Mouse (Mus musculus) embryonic facial prominence, embryonic 11.5 days (tissue): ENCODE data around the gene Cyyr1. TPM values are rescaled to one million over a fixed set of nuclear protein-coding genes. Genes with fewer than 3 reads are reported as not detected.
A peak's percentile ranks its signal among the peaks of the same experiment; 100 is the strongest.

Source experiments
- ATAC-seq: fragments of 200-750 bp; cut with Nextera tagmentation; replicated peaks from 2 replicates; pipeline ENCODE4 v1.8.0; 2017; ENCODE audit warnings: low read depth; ENCODE audit not compliant: insufficient number of reproducible peaks, low FRiP score, low TSS enrichment
- DNase-seq: peaks from one replicate; pipeline ENCODE4 v3.0.0-alpha.2; 2015; ENCODE audit warnings: low spot score
- H3K27ac ChIP-seq: fragments of 300-500 bp; sonication (generic); replicated peaks from 2 replicates; pipeline ENCODE4 v1.5.1; 2014; ENCODE audit warnings: mild to moderate bottlenecking, low read depth, low read length, control low read depth
- H3K27me3 ChIP-seq: fragments of 300-500 bp; sonication (generic); 2 replicates; pipeline ENCODE4 v1.6.1; 2014; ENCODE audit warnings: mild to moderate bottlenecking, low read length, moderate library complexity, mixed read lengths; ENCODE audit not compliant: control insufficient read depth, insufficient read depth
- H3K36me3 ChIP-seq: fragments of 300-500 bp; sonication (generic); replicated peaks from 2 replicates; pipeline ENCODE4 v1.6.1; 2014; ENCODE audit warnings: low read depth, mild to moderate bottlenecking, low read length, moderate library complexity, mixed read lengths; ENCODE audit not compliant: control insufficient read depth, insufficient read depth
- H3K4me1 ChIP-seq: fragments of 300-500 bp; sonication (generic); 2 replicates; pipeline ENCODE4 v1.6.1; 2014; ENCODE audit warnings: low read length, mixed read lengths; ENCODE audit not compliant: control insufficient read depth, insufficient read depth
- H3K4me2 ChIP-seq: fragments of 300-500 bp; sonication (generic); 2 replicates; pipeline ENCODE4 v1.6.1; 2014; ENCODE audit warnings: low read depth, mild to moderate bottlenecking, control low read depth, low read length, moderate library complexity
- H3K4me3 ChIP-seq: fragments of 300-500 bp; sonication (generic); 2 replicates; pipeline ENCODE4 v1.5.1; 2014; ENCODE audit warnings: low read depth, low read length, control low read depth
- H3K9ac ChIP-seq: fragments of 300-500 bp; sonication (generic); replicated peaks from 2 replicates; pipeline ENCODE4 v1.6.1; 2014; ENCODE audit warnings: mild to moderate bottlenecking, control low read depth, low read length
- H3K9me3 ChIP-seq: fragments of 300-500 bp; sonication (generic); replicated peaks from 2 replicates; pipeline ENCODE4 v1.6.1; 2016; ENCODE audit warnings: mild to moderate bottlenecking, low read length, inconsistent platforms, mixed read lengths; ENCODE audit not compliant: control insufficient read depth
- WGBS: fragments of 180-500 bp; shearing (Covaris S2); extraction: QIAGEN DNeasy Blood & Tissue Kit; methylation state at CpG from one replicate; pipeline ENCODE4 v1.1.7; 2014; 5-methylcytosine and 5-hydroxymethylcytosine counted together
- polyA plus RNA-seq: library from polyadenylated mRNA; unstranded; fragments of >200 nt; fragmentation: Nextera tagmentation; extraction: Ambion mirVana; gene quantifications from 2 replicates; pipeline ENCODE4 v1.2.1, GENCODE M21; 2014

Cyyr1 gene
- polyA plus RNA-seq, 1 experiment from 2014 or later = 2.5 TPM

DNA sequence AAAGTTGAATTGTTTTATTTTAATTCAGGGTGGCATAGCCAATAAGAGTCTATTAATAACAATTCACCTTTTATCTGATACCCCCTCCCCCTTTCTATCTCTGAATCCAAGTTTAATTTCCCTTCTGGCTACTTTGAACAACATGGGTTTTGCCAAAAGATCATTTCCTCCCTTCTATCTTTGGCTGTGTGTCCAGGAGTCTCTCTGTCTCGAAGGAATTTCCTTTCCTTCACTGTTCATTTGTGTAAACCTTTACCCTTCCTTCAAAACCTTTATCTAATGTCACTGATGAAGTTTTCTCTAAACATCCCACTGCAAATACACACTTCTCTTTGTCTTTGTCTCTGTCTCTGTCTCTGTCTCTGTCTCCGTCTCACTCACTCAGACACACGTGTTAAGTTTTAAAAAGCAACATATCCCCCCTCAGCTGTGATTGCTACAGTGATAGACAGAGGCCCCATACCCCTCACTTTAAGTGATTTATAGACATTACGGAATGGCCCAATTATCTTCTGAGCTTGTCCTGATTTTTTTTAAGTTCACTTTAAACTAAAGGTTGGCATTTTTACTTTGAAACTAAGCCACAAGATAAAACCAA, 11.4 kb downstream of the Cyyr1 start:
- Histone ChIP-seq H3K9ac (no peak overlapping the region), H3K4me1 (no peaks in the 10 kb centered on the region), H3K27me3 (no peaks in the 10 kb centered on the region), H3K4me2 (no peak overlapping the region), H3K9me3 (no peaks in the 10 kb centered on the region), H3K36me3 (no peaks in the 10 kb centered on the region), H3K27ac (no peak overlapping the region), H3K4me3 (no peak overlapping the region)
- ATAC-seq (no peak), DNase-seq (no peak)
- WGBS = 70% methylated on average over 4 of the region's 4 CpGs

DNA sequence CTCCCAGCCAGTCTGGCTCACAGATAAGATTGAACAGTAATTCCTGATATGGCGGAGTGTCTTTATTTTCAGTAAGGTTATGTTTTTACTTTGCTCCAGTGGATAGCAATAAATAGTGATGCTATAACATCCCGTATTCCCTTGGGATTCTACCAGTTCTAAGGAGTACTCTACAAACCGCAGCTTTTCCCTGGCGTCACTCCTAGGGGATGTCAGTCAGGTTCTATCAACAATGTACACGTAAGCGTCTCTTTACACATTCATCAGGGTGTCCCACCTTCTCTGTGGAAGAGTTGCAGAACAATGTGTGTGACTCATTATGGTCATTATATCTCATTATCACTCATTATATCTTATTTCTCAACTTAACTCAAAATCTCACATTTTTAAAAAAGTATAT, 12.2 kb downstream of the Cyyr1 start:
- no peak for DNase-seq
- Histone ChIP-seq H3K36me3 (no peaks in the 10 kb centered on the region), H3K4me3 (no peak overlapping the region), H3K9ac (no peak overlapping the region), H3K27ac (no peak overlapping the region), H3K9me3 (no peaks in the 10 kb centered on the region), H3K4me2 (no peak overlapping the region), H3K4me1 (no peaks in the 10 kb centered on the region), H3K27me3 (no peaks in the 10 kb centered on the region)
- no peak for ATAC-seq
- 90% methylated on average over 6 of the region's 6 CpGs for WGBS

GRCm38 (mm10) chr16:85538367-85538766, 14.8 kb downstream of the Cyyr1 start:
- ATAC-seq (no peak), DNase-seq (no peak)
- Histone ChIP-seq H3K27me3 (no peaks in the 10 kb centered on the region), H3K4me3 (no peak overlapping the region), H3K27ac (no peak overlapping the region), H3K4me1 (no peaks in the 10 kb centered on the region), H3K9ac (no peak overlapping the region), H3K9me3 (no peaks in the 10 kb centered on the region), H3K4me2 (no peak overlapping the region), H3K36me3 (no peaks in the 10 kb centered on the region)
- 65% methylated on average over 5 of the region's 5 CpGs for WGBS

DNA sequence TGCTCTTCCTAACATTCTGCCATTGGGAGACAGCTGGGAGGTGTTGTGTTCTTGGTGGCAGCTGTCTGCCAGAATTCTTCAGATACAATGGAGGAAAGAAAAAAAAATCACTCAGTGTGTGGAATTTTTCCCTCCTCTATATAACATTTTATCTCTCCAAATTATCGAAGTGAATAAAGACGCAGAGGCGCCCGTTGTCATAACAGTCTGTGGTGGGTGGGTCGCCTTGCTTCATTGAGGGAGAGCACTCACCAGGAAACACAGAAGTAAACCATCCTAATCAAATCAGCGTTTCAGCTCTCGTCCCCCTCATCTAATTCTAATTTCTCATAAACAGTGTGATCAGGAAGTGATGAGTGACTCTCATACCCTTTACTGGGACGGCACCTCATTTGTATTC, 17.1 kb downstream of the Cyyr1 start:
- Histone ChIP-seq H3K4me1 (no peaks in the 10 kb centered on the region), H3K27me3 (no peaks in the 10 kb centered on the region), H3K4me3 (no peak overlapping the region), H3K36me3 (no peaks in the 10 kb centered on the region), H3K9ac (no peak overlapping the region), H3K9me3 (no peaks in the 10 kb centered on the region), H3K27ac (no peak overlapping the region), H3K4me2 (no peak overlapping the region)
- 87% methylated on average over 8 of the region's 8 CpGs for WGBS
- DNase-seq (no peak), ATAC-seq (no peak)

GRCm38 (mm10) chr16:85527743-85528620, 25.2 kb downstream of the Cyyr1 start:
- peak; percentile 44; the same call in 1 of the 2 replicates for ATAC-seq
- 52% methylated on average over 12 of the region's 12 CpGs for WGBS
- Histone ChIP-seq H3K27ac (no peak overlapping the region), H3K9ac (no peak overlapping the region), H3K9me3 (no peaks in the 10 kb centered on the region), H3K4me2 (no peak overlapping the region), H3K36me3 (no peaks in the 10 kb centered on the region), H3K4me3 (no peak overlapping the region), H3K27me3 (no peaks in the 10 kb centered on the region), H3K4me1 (no peaks in the 10 kb centered on the region)
- peak; percentile 33 for DNase-seq

- no peak for ATAC-seq
- H3K9me3 ChIP-seq = no peaks in the 10 kb centered on the region
- H3K27ac ChIP-seq = no peak overlapping the region
- H3K4me1 ChIP-seq = no peaks in the 10 kb centered on the region
- no peak overlapping the region for H3K4me2 ChIP-seq
- no peak for DNase-seq
- H3K36me3 ChIP-seq = no peaks in the 10 kb centered on the region
- H3K27me3 ChIP-seq = no peaks in the 10 kb centered on the region
- H3K4me3 ChIP-seq = no peak overlapping the region
- no peak overlapping the region for H3K9ac ChIP-seq
- WGBS = 88% methylated on average over 8 of the region's 8 CpGs
These were observed 28.6 kb downstream of the Cyyr1 start for GRCm38 (mm10) chr16:85524589-85524988.

- ATAC-seq = no peak
These were observed 45.9 kb downstream of the Cyyr1 start for GRCm38 (mm10) chr16:85507264-85507663.

DNA sequence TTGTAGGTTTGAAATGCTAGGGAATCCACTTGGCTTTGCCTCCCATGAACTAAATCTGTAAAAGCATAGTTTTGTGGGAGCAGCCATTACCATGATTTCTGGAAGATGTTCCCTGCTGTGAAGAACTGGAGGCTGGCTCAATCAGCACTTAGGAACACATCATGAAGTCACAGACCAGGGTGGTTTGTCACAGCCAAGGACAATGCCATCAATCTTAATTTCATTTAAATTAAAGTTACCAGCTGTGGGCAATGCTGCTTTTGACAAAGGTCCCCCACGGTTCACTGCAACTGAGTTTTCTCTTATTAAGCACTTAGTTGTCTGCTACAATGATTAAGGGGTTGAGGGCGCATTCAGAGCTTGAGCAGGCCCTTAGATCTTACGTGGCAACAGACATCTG, 48.1 kb downstream of the Cyyr1 start:
- no peaks in the 10 kb centered on the region for H3K9me3 ChIP-seq
- H3K27me3 ChIP-seq = no peaks in the 10 kb centered on the region
- no peak overlapping the region for H3K4me2 ChIP-seq
- no peaks in the 10 kb centered on the region for H3K36me3 ChIP-seq
- H3K4me3 ChIP-seq = no peak overlapping the region
- no peak overlapping the region for H3K27ac ChIP-seq
- DNase-seq (no peak), ATAC-seq (no peak)
- WGBS = 57% methylated on average over 3 of the region's 3 CpGs
- no peaks in the 10 kb centered on the region for H3K4me1 ChIP-seq
- H3K9ac ChIP-seq = no peak overlapping the region

More at GRCm38 (mm10) chr16:85507264-85507663, 45.9 kb downstream of the Cyyr1 start:
- H3K9me3 ChIP-seq = no peaks in the 10 kb centered on the region
- no peak overlapping the region for H3K27ac ChIP-seq
- no peaks in the 10 kb centered on the region for H3K4me1 ChIP-seq
- no peak overlapping the region for H3K9ac ChIP-seq
- no peak for DNase-seq
- no peaks in the 10 kb centered on the region for H3K36me3 ChIP-seq
- WGBS = 84% methylated on average over 6 of the region's 6 CpGs
- no peak overlapping the region for H3K4me3 ChIP-seq
- H3K4me2 ChIP-seq = no peak overlapping the region
- no peaks in the 10 kb centered on the region for H3K27me3 ChIP-seq
